Mouse (Mus musculus): ENCODE measurements at regions not wholly inside any gene's neighbourhood (a gene's known extent, or its start where the extent isn't known, plus 50 kb on each side); places are given as distances from the start of the nearest gene placed in this dataset.

- no peak for ATAC-seq (ENCODE audit: poor library complexity, severe bottlenecking)
These were observed 75.8 kb downstream of the Rnd3 start for GRCm38 (mm10) chr2:51073040-51073594.

GRCm38 (mm10) chr2:51072346-51072885 is 76.5 kb downstream of the Rnd3 start:
- no peak for ATAC-seq (ENCODE audit: poor library complexity, severe bottlenecking)

GRCm38 (mm10) chr2:51070902-51071301 is 78.0 kb downstream of the Rnd3 start:
- ATAC-seq (ENCODE audit: poor library complexity, severe bottlenecking): no peak

GRCm38 (mm10) chr2:51066423-51066831 is 82.5 kb downstream of the Rnd3 start:
- ATAC-seq (ENCODE audit: poor library complexity, severe bottlenecking): no peak

GRCm38 (mm10) chr2:51065821-51066220 is 83.1 kb downstream of the Rnd3 start:
- ATAC-seq (ENCODE audit: poor library complexity, severe bottlenecking): no peak

GRCm38 (mm10) chr2:51064821-51065220 is 84.1 kb downstream of the Rnd3 start:
- ATAC-seq (ENCODE audit: poor library complexity, severe bottlenecking): no peak

GRCm38 (mm10) chr2:51062049-51062448 is 86.9 kb downstream of the Rnd3 start:
- no peak for ATAC-seq (ENCODE audit: poor library complexity, severe bottlenecking)

GRCm38 (mm10) chr2:51058158-51058557 is 90.8 kb downstream of the Rnd3 start:
- ATAC-seq (ENCODE audit: poor library complexity, severe bottlenecking): no peak

GRCm38 (mm10) chr2:51056141-51056731 is 92.7 kb downstream of the Rnd3 start:
- no peak for ATAC-seq (ENCODE audit: poor library complexity, severe bottlenecking)

- no peak for ATAC-seq (ENCODE audit: poor library complexity, severe bottlenecking)
These were observed 93.6 kb downstream of the Rnd3 start for GRCm38 (mm10) chr2:51055339-51055738.

GRCm38 (mm10) chr2:51049834-51050170 is 99.1 kb downstream of the Rnd3 start:
- no peak for ATAC-seq (ENCODE audit: poor library complexity, severe bottlenecking)

GRCm38 (mm10) chr2:51049101-51049833 is 99.6 kb downstream of the Rnd3 start:
- ATAC-seq (ENCODE audit: poor library complexity, severe bottlenecking): no peak

GRCm38 (mm10) chr2:51047520-51047919 is 101.4 kb downstream of the Rnd3 start:
- ATAC-seq (ENCODE audit: poor library complexity, severe bottlenecking): no peak

- no peak for ATAC-seq (ENCODE audit: poor library complexity, severe bottlenecking)
These were observed 103.3 kb downstream of the Rnd3 start for GRCm38 (mm10) chr2:51045626-51046025.

GRCm38 (mm10) chr2:51041101-51041500 is 107.8 kb downstream of the Rnd3 start:
- no peak for ATAC-seq (ENCODE audit: poor library complexity, severe bottlenecking)

GRCm38 (mm10) chr2:51038685-51039084 is 110.2 kb downstream of the Rnd3 start:
- no peak for ATAC-seq (ENCODE audit: poor library complexity, severe bottlenecking)

- ATAC-seq (ENCODE audit: poor library complexity, severe bottlenecking): no peak
These were observed 111.9 kb downstream of the Rnd3 start for GRCm38 (mm10) chr2:51036995-51037394.

GRCm38 (mm10) chr2:51036190-51036755 is 112.6 kb downstream of the Rnd3 start:
- ATAC-seq (ENCODE audit: poor library complexity, severe bottlenecking): no peak

GRCm38 (mm10) chr2:51033881-51034280 is 115.0 kb downstream of the Rnd3 start:
- ATAC-seq (ENCODE audit: poor library complexity, severe bottlenecking): no peak

GRCm38 (mm10) chr2:51022479-51022878 is 126.4 kb downstream of the Rnd3 start:
- 0 out of 2 replicates have a peak, but pooled peaks have one; percentile 35 for ATAC-seq (ENCODE audit: poor library complexity, severe bottlenecking)

- ATAC-seq (ENCODE audit: poor library complexity, severe bottlenecking): no peak
These were observed 132.8 kb downstream of the Rnd3 start for GRCm38 (mm10) chr2:51016129-51016402.

Data from megakaryocyte, adult 5-6 weeks (primary cell).